Mouse (Mus musculus) ES-E14 (cell line): ENCODE results near the gene Thap8. TPM values are rescaled to one million over a fixed set of nuclear protein-coding genes. Genes with fewer than 3 reads are reported as not detected.
A peak's percentile ranks its signal among the peaks of the same experiment; 100 is the strongest.

ENCODE experiments used
- DNase-seq: peaks from one replicate; pipeline ENCODE4 v3.0.0-alpha.2; 2013; ENCODE audit warnings: low read depth, low spot score
- H3K27ac ChIP-seq: 2 replicates; pipeline ENCODE4 v1.5.1; 2012; ENCODE audit warnings: low read depth, mild to moderate bottlenecking, low read length, moderate library complexity, mixed read lengths; ENCODE audit not compliant: poor library complexity, insufficient read depth, severe bottlenecking
- H3K36me3 ChIP-seq: 2 replicates; pipeline ENCODE4 v1.6.1; 2012; ENCODE audit warnings: mild to moderate bottlenecking, low read length, moderate library complexity, mixed read lengths; ENCODE audit not compliant: control insufficient read depth, poor library complexity, insufficient read depth, severe bottlenecking
- H3K4me1 ChIP-seq, 2 experiments: fragments of 150-350 bp in 1 of 2; sonication (generic) in 1 of 2; 2 replicates each; pipeline ENCODE4 v1.6.1; 2012; ENCODE audit warnings: low read length in 2 of 2, mild to moderate bottlenecking in 1 of 2, mixed read lengths in 1 of 2; ENCODE audit not compliant: control insufficient read depth in 2 of 2, insufficient read depth in 2 of 2, poor library complexity in 1 of 2
- H3K4me3 ChIP-seq, 2 experiments: fragments of 150-350 bp in 1 of 2; sonication (generic) in 1 of 2; 2 replicates each; pipeline ENCODE4 v1.5.1; 2012; ENCODE audit warnings: low read length in 2 of 2, low read depth in 1 of 2, mild to moderate bottlenecking in 1 of 2, mixed read lengths in 1 of 2; ENCODE audit not compliant: insufficient read depth in 1 of 2, poor library complexity in 1 of 2, severe bottlenecking in 1 of 2
- H3K9ac ChIP-seq: 2 replicates; pipeline ENCODE4 v1.6.1; 2012; ENCODE audit warnings: low read depth, mild to moderate bottlenecking, low read length, mixed read lengths; ENCODE audit not compliant: poor library complexity, insufficient read depth, severe bottlenecking
- H3K9me3 ChIP-seq: fragments of 150-350 bp; sonication (generic); 2 replicates; pipeline ENCODE4 v1.6.1; 2012; ENCODE audit warnings: low read depth, mild to moderate bottlenecking, low read length; ENCODE audit not compliant: control insufficient read depth, insufficient read depth
- CHD2 ChIP-seq: IDR thresholded peaks from 2 replicates; pipeline ENCODE4 v1.6.1; 2014; ENCODE audit warnings: mild to moderate bottlenecking, low read depth, low read length, inconsistent platforms
- HCFC1 ChIP-seq: IDR thresholded peaks from 2 replicates; pipeline ENCODE4 v1.6.1; 2012; ENCODE audit warnings: low read length, inconsistent platforms, borderline replicate concordance; ENCODE audit not compliant: insufficient read depth
- MAFK ChIP-seq: IDR thresholded peaks from 2 replicates; pipeline ENCODE4 v1.6.1; 2014; ENCODE audit warnings: mild to moderate bottlenecking, low read depth, low read length, inconsistent platforms; ENCODE audit not compliant: insufficient read depth
- ZC3H11A ChIP-seq: IDR thresholded peaks from 2 replicates; pipeline ENCODE4 v1.6.1; 2012; ENCODE audit warnings: low read depth, mild to moderate bottlenecking, inconsistent platforms, low read length, borderline replicate concordance
- ZNF384 ChIP-seq: IDR thresholded peaks from 2 replicates; pipeline ENCODE4 v1.6.1; 2012; ENCODE audit warnings: low read depth, low read length, inconsistent platforms
- in situ Hi-C, 2 experiments: fragments of 600-800 bp; cut with MboI; formaldehyde crosslinking; loops; one replicate each; pipeline ENCODE4 v1.15.1; 2025; ENCODE audit warnings: low sequenced_read_pairs in 2 of 2, inconsistent platforms in 1 of 2; ENCODE audit not compliant: unreplicated experiment in 2 of 2
- total RNA-seq: library from RNA; depleted of rRNA; stranded (reverse); fragments of 300-350 nt; gene quantifications from 2 replicates; pipeline ENCODE4 v1.2.3, GENCODE M21; 2012

The Thap8 gene
- total RNA-seq, 1 experiment, result 1.2 TPM

- Histone ChIP-seq H3K4me3 (peak overlapping the region; percentile 13 to 21; a peak in 1 of 4 replicates), H3K27ac (no peak overlapping the region)
Measured at GRCm38 (mm10) chr7:30289071-30289713, 9.3 kb downstream of the Thap8 start.

GRCm38 (mm10) chr7:30289714-30290399 lies 10.0 kb downstream of the Thap8 start:
- H3K4me3 ChIP-seq, result peak overlapping the region; percentile 13 to 21; a peak in 1 of 4 replicates
- DNase-seq, result no peak
- TF ChIP-seq ZC3H11A (no peak), HCFC1 (no peak), CHD2 (no peak), MAFK (no peak), ZNF384 (no peak)
- H3K9me3 ChIP-seq, result no peaks in the 10 kb centered on the region
- in situ Hi-C loops, result no loop called here
- H3K4me1 ChIP-seq, result peaks cover 0 to 11% of the 10 kb centered on the region in 2 experiments; a peak in 1 of 4 replicates
- H3K36me3 ChIP-seq, result no peaks in the 10 kb centered on the region
- no peak overlapping the region for H3K27ac ChIP-seq
- no peak overlapping the region for H3K9ac ChIP-seq

More at GRCm38 (mm10) chr7:30289071-30289713, 9.3 kb downstream of the Thap8 start:
- DNase-seq, result no peak
- Histone ChIP-seq H3K36me3 (no peaks in the 10 kb centered on the region), H3K4me1 (peaks cover 0 to 11% of the 10 kb centered on the region in 2 experiments; a peak in 1 of 4 replicates), H3K9ac (no peak overlapping the region), H3K9me3 (no peaks in the 10 kb centered on the region)
- no peak for TF ChIP-seq CHD2
- no peak for TF ChIP-seq HCFC1
- no peak for TF ChIP-seq MAFK
- TF ChIP-seq ZNF384, result no peak
- no peak for TF ChIP-seq ZC3H11A
- in situ Hi-C loops, result no loop called here

GRCm38 (mm10) chr7:30291215-30292131 lies 11.6 kb downstream of the Thap8 start, which contains the start of gene Clip3:
Gene Clip3, plus strand, starts transcription at chr7:30291728.
- Histone ChIP-seq H3K4me1 (peaks cover 0 to 11% of the 10 kb centered on the region in 2 experiments; a peak in 1 of 4 replicates), H3K36me3 (no peaks in the 10 kb centered on the region), H3K9ac (peak within 1 kb of the TSS; percentile 65), H3K4me3 (peak within 1 kb of the TSS; percentile 52 to 73), H3K27ac (no peak within 1 kb of the TSS), H3K9me3 (no peaks in the 10 kb centered on the region)
- no peak for TF ChIP-seq CHD2
- no peak for TF ChIP-seq ZC3H11A
- TF ChIP-seq MAFK, result no peak
- no peak for TF ChIP-seq HCFC1
- TF ChIP-seq ZNF384, result no peak
- in situ Hi-C loops, result no loop called here
- no peak for DNase-seq

DNA sequence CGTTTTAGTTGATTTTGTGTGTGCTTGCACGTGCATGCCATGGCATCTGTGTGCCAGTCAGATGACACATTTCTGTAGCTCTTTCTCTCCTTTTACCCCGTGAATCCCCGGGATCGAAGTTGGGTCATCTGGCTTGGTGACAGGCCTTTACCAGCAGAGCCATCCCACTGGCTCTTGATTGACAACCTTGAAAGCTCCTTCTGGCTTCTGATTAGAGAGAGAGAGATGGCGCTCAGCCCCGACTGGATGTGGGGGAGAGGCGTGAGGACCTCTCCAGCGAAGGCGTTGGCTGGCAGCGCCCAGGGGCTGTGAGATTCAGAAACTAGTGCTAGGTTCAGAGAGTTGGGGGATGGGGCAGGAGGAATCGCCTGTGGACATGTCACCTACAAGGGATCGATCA lies 13.9 kb downstream of the Thap8 start:
- H3K27ac ChIP-seq, result no peak overlapping the region
- no peak overlapping the region for H3K4me3 ChIP-seq
- no peaks in the 10 kb centered on the region for H3K36me3 ChIP-seq
- TF ChIP-seq ZC3H11A (no peak), HCFC1 (no peak), ZNF384 (no peak), CHD2 (no peak), MAFK (no peak)
- in situ Hi-C loops, result no loop called here
- DNase-seq, result no peak
- H3K4me1 ChIP-seq, result peaks cover 0 to 9% of the 10 kb centered on the region in 2 experiments; a peak in 1 of 4 replicates
- no peak overlapping the region for H3K9ac ChIP-seq
- no peaks in the 10 kb centered on the region for H3K9me3 ChIP-seq
